Mouse (Mus musculus) A20 (cell line): ENCODE measurements around the gene Ncam1.

Experiments used
- DNase-seq: peaks from one replicate; pipeline ENCODE4 v3.0.0-alpha.2; 2011; ENCODE audit warnings: low read depth, low spot score

Gene Ncam1

GRCm38 (mm10) chr9:49679270-49679669 lies 119.5 kb downstream of the Ncam1 start:
- no peak for DNase-seq

GRCm38 (mm10) chr9:49675696-49676465 lies 122.8 kb downstream of the Ncam1 start:
- DNase-seq, result no peak

- no peak for DNase-seq
Observed at GRCm38 (mm10) chr9:49672646-49673199, 126.0 kb downstream of the Ncam1 start.

GRCm38 (mm10) chr9:49667066-49667465 lies 131.7 kb downstream of the Ncam1 start:
- peak; percentile 2 for DNase-seq

GRCm38 (mm10) chr9:49665361-49665760 lies 133.4 kb downstream of the Ncam1 start:
- no peak for DNase-seq

GRCm38 (mm10) chr9:49663927-49664320 lies 134.8 kb downstream of the Ncam1 start:
- no peak for DNase-seq

GRCm38 (mm10) chr9:49662958-49663926 lies 135.5 kb downstream of the Ncam1 start:
- peak; percentile 6 for DNase-seq

GRCm38 (mm10) chr9:49661480-49661879 lies 137.2 kb downstream of the Ncam1 start:
- no peak for DNase-seq

GRCm38 (mm10) chr9:49658381-49658856 lies 140.3 kb downstream of the Ncam1 start:
- no peak for DNase-seq

- DNase-seq, result no peak
Observed at GRCm38 (mm10) chr9:49654470-49654869, 144.3 kb downstream of the Ncam1 start.

- no peak for DNase-seq
Observed at GRCm38 (mm10) chr9:49653478-49654245, 145.1 kb downstream of the Ncam1 start.

- no peak for DNase-seq
Observed at GRCm38 (mm10) chr9:49644296-49644695, 154.4 kb downstream of the Ncam1 start.

- DNase-seq, result no peak
Observed at GRCm38 (mm10) chr9:49640764-49641163, 158.0 kb downstream of the Ncam1 start.

- DNase-seq, result no peak
Observed at GRCm38 (mm10) chr9:49640142-49640541, 158.6 kb downstream of the Ncam1 start.

GRCm38 (mm10) chr9:49637955-49638354 lies 160.8 kb downstream of the Ncam1 start:
- no peak for DNase-seq

GRCm38 (mm10) chr9:49635668-49636326 lies 162.9 kb downstream of the Ncam1 start:
- DNase-seq, result no peak

GRCm38 (mm10) chr9:49632591-49632990 lies 166.1 kb downstream of the Ncam1 start:
- DNase-seq, result no peak

GRCm38 (mm10) chr9:49630336-49630735 lies 168.4 kb downstream of the Ncam1 start:
- DNase-seq, result no peak

GRCm38 (mm10) chr9:49624910-49625309 lies 173.8 kb downstream of the Ncam1 start:
- no peak for DNase-seq

GRCm38 (mm10) chr9:49623934-49624505 lies 174.7 kb downstream of the Ncam1 start:
- DNase-seq, result no peak
